Mouse (Mus musculus) kidney, adult 2 months (tissue): ENCODE results near the gene Inpp4a. TPM values are rescaled to one million over a fixed set of nuclear protein-coding genes. Genes with fewer than 3 reads are reported as not detected.

Experiments used
- DNase-seq: peaks from one replicate; pipeline ENCODE4 v3.0.0; 2021
- H3K27ac ChIP-seq: fragments of 200-500 bp; 2 replicates; pipeline ENCODE4 v1.5.1; 2012; ENCODE audit warnings: low read depth, low read length, control low read depth, inconsistent platforms; ENCODE audit not compliant: insufficient read depth
- H3K27me3 ChIP-seq: fragments of 200-500 bp; replicated peaks from 2 replicates; pipeline ENCODE4 v1.6.1; 2012; ENCODE audit warnings: mild to moderate bottlenecking, moderate library complexity, low read length, inconsistent platforms; ENCODE audit not compliant: control insufficient read depth, insufficient read depth
- H3K36me3 ChIP-seq: fragments of 200-500 bp; 2 replicates; pipeline ENCODE4 v1.6.1; 2012; ENCODE audit warnings: mild to moderate bottlenecking, moderate library complexity, low read length, inconsistent platforms; ENCODE audit not compliant: control insufficient read depth, insufficient read depth
- H3K4me1 ChIP-seq: fragments of 200-500 bp; 2 replicates; pipeline ENCODE4 v1.6.1; 2011; ENCODE audit warnings: low read length; ENCODE audit not compliant: control insufficient read depth, insufficient read depth
- H3K4me3 ChIP-seq: fragments of 200-500 bp; 2 replicates; pipeline ENCODE4 v1.5.1; 2011; ENCODE audit warnings: mild to moderate bottlenecking, low read depth, low read length, control low read depth; ENCODE audit not compliant: insufficient read depth
- CTCF ChIP-seq: fragments of 200-500 bp; conservative IDR thresholded peaks from 2 replicates; pipeline ENCODE4 v1.5.1; 2011; ENCODE audit warnings: low read depth, mild to moderate bottlenecking, control low read depth, low read length, moderate library complexity, mixed read lengths; ENCODE audit not compliant: insufficient read depth, insufficient read length
- POLR2A ChIP-seq: fragments of 200-500 bp; IDR thresholded peaks from one replicate; pipeline ENCODE4 v1.6.1; 2011; ENCODE audit warnings: low read depth, low read length, control low read depth
- WGBS: fragments of 180-500 bp; shearing (Covaris S2); methylation state at CpG from one replicate; pipeline ENCODE4 v1.1.7; 2018; 5-methylcytosine and 5-hydroxymethylcytosine counted together
- polyA plus RNA-seq: library from polyadenylated mRNA; depleted of rRNA; stranded (reverse); fragments of >200 nt; gene quantifications from 2 replicates; pipeline ENCODE4 v1.2.3, GENCODE M21; 2012

Gene Inpp4a
- polyA plus RNA-seq, 1 experiment, result 7.5 TPM

DNA sequence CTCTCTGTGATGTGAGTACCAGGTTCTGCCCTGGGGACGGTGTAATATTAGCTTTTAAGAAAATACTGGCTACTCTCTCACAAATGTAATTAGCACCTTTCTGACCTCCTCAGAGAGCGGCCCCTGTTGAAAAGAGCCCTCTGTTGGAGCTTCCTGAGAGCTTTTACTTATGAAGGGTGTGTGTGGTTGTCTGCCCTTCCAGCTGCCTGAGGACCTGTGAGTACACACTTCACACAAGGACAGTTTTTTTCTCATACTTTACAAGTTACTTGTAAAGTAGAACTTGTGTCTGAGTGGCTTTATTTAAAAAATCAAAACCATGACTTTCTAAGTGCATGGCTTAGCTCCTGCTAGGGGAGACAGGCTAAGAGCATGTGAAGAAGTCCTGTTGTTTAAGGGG lies 37.1 kb downstream of the Inpp4a start:
- Histone ChIP-seq H3K27me3 (no peaks in the 10 kb centered on the region), H3K4me1 (no peaks in the 10 kb centered on the region), H3K27ac (no peak overlapping the region), H3K4me3 (no peak overlapping the region), H3K36me3 (no peaks in the 10 kb centered on the region)
- no peak for DNase-seq
- TF ChIP-seq CTCF (no peak), POLR2A (no peak)
- WGBS, result 62% methylated on average over 2 of the region's 2 CpGs

DNA sequence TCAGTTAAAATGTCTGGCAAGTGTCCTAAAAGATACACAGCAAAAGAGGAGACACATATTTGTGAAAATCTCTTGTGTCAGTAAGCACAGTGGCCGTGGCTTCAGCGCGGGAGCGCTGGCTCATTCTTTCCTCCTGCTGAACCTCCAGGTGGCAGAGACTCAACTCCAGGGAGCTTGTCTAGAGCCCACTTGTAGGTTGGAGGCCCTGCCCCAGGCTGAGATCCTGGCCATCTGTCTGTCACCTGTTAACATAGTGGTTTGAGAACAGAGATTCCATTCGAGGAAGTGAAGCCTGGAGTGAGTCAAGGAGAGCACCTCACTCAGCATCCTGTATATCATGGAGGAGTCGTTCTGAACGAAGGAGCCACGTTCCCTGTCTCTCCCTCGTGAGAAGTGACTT lies 37.6 kb downstream of the Inpp4a start:
- 60% methylated on average over 9 of the region's 9 CpGs for WGBS
- Histone ChIP-seq H3K27ac (no peak overlapping the region), H3K36me3 (no peaks in the 10 kb centered on the region)

DNA sequence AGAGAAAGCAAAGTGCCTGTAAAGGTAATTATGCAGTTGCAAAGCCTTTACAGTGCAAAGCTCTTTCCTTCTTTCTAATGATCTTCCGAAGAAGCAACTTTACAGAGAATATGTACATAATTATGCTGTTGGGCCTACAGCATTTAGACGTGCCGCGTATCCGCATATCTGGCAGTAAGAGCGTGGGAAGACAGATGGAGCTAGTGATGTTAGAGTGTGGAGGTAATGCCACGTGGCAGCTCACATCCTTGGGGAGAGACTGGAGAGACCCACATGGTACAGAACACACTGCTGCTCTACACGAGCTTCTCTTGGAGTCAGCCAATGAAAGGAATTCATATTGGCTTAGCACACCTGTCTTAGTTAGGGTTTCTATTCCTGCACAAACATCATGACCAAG lies 39.5 kb downstream of the Inpp4a start:
- Histone ChIP-seq H3K27me3 (no peaks in the 10 kb centered on the region), H3K4me1 (no peaks in the 10 kb centered on the region), H3K4me3 (no peak overlapping the region), H3K27ac (no peak overlapping the region), H3K36me3 (no peaks in the 10 kb centered on the region)
- DNase-seq, result no peak
- TF ChIP-seq CTCF, result no peak
- TF ChIP-seq POLR2A, result no peak
- 96% methylated on average over 8 of the region's 8 CpGs for WGBS

More for the DNA sequence above, 37.6 kb downstream of the Inpp4a start:
- H3K27me3 ChIP-seq, result no peaks in the 10 kb centered on the region
- no peak for DNase-seq
- no peaks in the 10 kb centered on the region for H3K4me1 ChIP-seq
- no peak overlapping the region for H3K4me3 ChIP-seq
- TF ChIP-seq POLR2A, result no peak

DNA sequence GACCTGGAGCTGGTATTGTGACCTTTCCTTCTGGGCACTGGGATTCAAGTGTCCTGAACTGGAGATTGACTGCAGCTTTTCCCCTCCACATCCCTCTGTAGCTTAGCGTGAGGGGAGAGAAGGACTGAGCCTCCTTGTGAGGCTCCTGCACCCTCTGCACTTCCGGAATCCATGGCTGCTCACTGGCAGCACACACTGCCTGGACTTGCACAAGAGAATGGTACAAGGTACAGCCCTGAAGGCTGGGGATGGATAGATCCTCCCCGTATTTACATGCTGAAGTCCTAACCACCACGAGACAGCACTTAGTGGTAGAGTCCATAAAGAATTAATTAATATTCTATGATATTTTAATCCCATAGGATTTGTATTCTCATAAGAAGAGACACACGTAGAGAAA lies 41.7 kb downstream of the Inpp4a start:
- Histone ChIP-seq H3K4me3 (no peak overlapping the region), H3K27ac (no peak overlapping the region), H3K27me3 (no peaks in the 10 kb centered on the region), H3K36me3 (no peaks in the 10 kb centered on the region), H3K4me1 (no peaks in the 10 kb centered on the region)
- WGBS, result 64% methylated on average over 5 of the region's 5 CpGs
- DNase-seq, result no peak
- TF ChIP-seq CTCF, result no peak
- no peak for TF ChIP-seq POLR2A

DNA sequence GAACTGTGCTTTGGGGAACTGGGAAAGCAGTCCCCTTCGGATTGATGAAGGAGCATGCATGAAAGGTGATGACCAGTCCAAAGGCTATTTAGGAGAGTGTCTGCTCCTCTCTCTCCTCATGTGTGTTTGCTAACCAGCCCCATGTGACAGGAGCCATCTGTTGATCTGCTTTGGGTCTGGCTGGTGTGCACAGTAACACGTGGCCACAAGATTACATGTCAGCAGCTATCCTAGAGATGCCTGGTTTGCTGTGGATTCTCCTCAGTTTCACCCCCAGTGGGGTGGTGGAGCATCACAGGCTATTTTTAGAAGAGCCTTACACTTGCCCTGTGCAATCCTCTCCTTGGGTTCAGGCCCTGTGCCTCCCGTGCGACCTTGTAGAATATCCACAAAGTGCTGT lies 42.2 kb downstream of the Inpp4a start:
- no peak for DNase-seq
- TF ChIP-seq CTCF (no peak), POLR2A (no peak)
- no peak overlapping the region for H3K4me3 ChIP-seq
- 58% methylated on average over 4 of the region's 4 CpGs for whole genome bisulfite sequencing
- H3K27ac ChIP-seq, result no peak overlapping the region
- H3K4me1 ChIP-seq, result no peaks in the 10 kb centered on the region
- H3K36me3 ChIP-seq, result no peaks in the 10 kb centered on the region
- H3K27me3 ChIP-seq, result no peaks in the 10 kb centered on the region

DNA sequence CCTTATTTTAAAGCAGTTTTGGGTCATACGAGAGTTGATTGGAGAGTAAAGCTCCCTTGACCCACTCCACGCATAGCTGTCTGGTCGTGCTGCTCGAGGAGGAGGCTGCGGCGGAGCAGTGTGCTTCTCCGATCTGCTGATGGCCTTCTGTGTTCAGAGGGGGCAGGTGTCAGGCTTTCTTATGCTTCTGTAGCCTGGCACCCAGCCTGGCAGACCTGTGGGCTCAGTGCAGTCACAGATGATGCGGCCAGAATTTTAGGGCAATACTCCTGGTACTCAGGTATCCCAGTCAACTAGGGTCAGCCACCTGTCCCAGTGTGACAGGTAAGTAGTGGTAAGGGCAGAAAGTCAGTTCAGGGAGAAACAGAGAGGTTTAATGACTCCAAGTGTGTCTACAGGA lies 42.9 kb downstream of the Inpp4a start:
- H3K4me1 ChIP-seq, result no peaks in the 10 kb centered on the region
- TF ChIP-seq CTCF (no peak), POLR2A (no peak)
- no peaks in the 10 kb centered on the region for H3K27me3 ChIP-seq
- no peak overlapping the region for H3K27ac ChIP-seq
- no peak overlapping the region for H3K4me3 ChIP-seq
- no peaks in the 10 kb centered on the region for H3K36me3 ChIP-seq
- 89% methylated on average over 8 of the region's 8 CpGs for WGBS
- DNase-seq, result no peak

DNA sequence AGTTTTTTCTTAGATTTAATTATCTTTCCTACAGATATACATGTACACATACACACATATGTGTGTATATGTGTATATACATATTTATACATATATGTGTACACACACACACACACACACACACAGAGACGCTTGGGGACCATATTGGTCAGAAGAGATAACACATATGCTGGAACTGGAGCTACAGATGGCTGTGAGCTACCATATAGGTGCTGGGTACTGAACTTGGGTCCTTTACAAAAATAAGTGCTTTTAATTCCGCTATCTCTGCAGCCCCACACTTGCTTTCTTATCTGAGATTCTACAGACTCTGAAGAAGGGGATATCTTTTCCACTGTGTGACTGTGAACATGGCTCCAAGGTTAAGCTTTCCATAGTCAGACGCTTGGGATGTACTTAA lies 43.6 kb downstream of the Inpp4a start:
- DNase-seq, result no peak
- no peaks in the 10 kb centered on the region for H3K4me1 ChIP-seq
- no peaks in the 10 kb centered on the region for H3K36me3 ChIP-seq
- H3K27me3 ChIP-seq, result no peaks in the 10 kb centered on the region
- no peak overlapping the region for H3K27ac ChIP-seq
- TF ChIP-seq CTCF, result no peak
- no peak for TF ChIP-seq POLR2A
- H3K4me3 ChIP-seq, result no peak overlapping the region
- 98% methylated on average over 3 of the region's 3 CpGs for WGBS

DNA sequence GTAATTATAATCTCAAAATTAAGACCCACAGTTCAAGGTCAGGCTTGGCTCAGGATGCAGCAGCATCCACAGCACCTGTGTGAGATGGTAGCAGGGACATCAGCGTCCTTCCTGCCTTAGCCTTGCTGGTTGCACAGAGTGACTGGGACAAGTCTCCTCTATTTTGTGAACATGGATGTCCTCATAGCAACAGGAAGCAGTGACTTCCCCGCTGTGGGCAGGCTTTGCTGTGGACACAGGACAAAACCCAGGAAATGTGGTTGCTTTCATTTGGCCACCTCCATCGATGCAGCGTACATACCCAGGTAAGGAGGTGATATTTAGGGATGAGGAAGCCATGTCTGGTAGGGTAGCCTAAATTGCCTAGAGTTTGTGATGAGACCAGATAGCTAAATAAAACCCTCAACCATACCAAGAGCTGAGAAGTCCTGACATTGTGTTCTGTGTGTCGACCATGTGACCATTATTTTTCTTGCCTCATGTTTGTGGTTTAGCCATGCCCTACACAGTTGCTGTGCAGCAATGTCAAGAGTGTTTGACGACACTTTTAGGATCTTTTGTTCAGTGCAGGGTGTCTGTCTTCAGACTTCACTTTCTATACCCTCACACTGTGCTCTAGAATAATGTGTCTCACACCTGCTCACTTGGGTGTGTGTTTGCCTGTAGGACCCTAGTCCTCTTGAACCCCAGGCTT lies 44.7 kb downstream of the Inpp4a start:
- TF ChIP-seq POLR2A (no peak), CTCF (no peak)
- WGBS, result 82% methylated on average over 6 of the region's 6 CpGs
- H3K27ac ChIP-seq, result no peak overlapping the region
- DNase-seq, result no peak
- H3K27me3 ChIP-seq, result no peaks in the 10 kb centered on the region
- no peak overlapping the region for H3K4me3 ChIP-seq
- no peaks in the 10 kb centered on the region for H3K4me1 ChIP-seq
- no peaks in the 10 kb centered on the region for H3K36me3 ChIP-seq
